Mouse (Mus musculus) CD4-positive naive resting alpha-beta T cell, adult 57 days (primary cell): ENCODE data around the gene Zfp202. TPM values are rescaled to one million over a fixed set of nuclear protein-coding genes. Genes with fewer than 3 reads are reported as not detected.

Source experiments
- total RNA-seq: library from RNA; stranded (reverse); gene quantifications from one replicate; pipeline ENCODE4 v1.2.4, GENCODE M21; 2023

The Zfp202 gene
- total RNA-seq: 1.5 TPM

GRCm38 (mm10) chr9:40192098-40193038 lies at the start of gene Zfp202:
Gene Zfp202 (plus strand): TSS chr9:40192316.

GRCm38 (mm10) chr9:40180620-40181019 lies 11.5 kb upstream of the Zfp202 start, which contains the start of gene Olfr986:
Gene Olfr986 (plus strand): TSS chr9:40180920.

Other genes with a start within 250 kb of the Zfp202 start
- not detected for gene Olfr975, start 240.3 kb upstream of the Zfp202 start, total RNA-seq
- not detected for gene Olfr976, start 231.2 kb upstream of the Zfp202 start, total RNA-seq
- gene Olfr978, start 200.2 kb upstream of the Zfp202 start, total RNA-seq: not detected
- gene Olfr979, start 188.9 kb upstream of the Zfp202 start, total RNA-seq: not detected
- gene Olfr980, start 182.7 kb upstream of the Zfp202 start, total RNA-seq: not detected
- gene Olfr981, start 170.9 kb upstream of the Zfp202 start, total RNA-seq: not detected
- gene Olfr982, start 118.5 kb upstream of the Zfp202 start, total RNA-seq: not detected
- not detected for gene Olfr983, start 98.7 kb upstream of the Zfp202 start, total RNA-seq
- not detected for gene Olfr984, start 78.1 kb upstream of the Zfp202 start, total RNA-seq
- gene Olfr985, start 62.1 kb upstream of the Zfp202 start, total RNA-seq: not detected
- not detected for gene Tmem225, start 44.2 kb upstream of the Zfp202 start, total RNA-seq
- not detected for gene Olfr986, start 11.4 kb upstream of the Zfp202 start, total RNA-seq
- not detected for gene Scn3b, start 76.9 kb downstream of the Zfp202 start, total RNA-seq